Mouse (Mus musculus): ENCODE data around the gene Nckap1.

DNA sequence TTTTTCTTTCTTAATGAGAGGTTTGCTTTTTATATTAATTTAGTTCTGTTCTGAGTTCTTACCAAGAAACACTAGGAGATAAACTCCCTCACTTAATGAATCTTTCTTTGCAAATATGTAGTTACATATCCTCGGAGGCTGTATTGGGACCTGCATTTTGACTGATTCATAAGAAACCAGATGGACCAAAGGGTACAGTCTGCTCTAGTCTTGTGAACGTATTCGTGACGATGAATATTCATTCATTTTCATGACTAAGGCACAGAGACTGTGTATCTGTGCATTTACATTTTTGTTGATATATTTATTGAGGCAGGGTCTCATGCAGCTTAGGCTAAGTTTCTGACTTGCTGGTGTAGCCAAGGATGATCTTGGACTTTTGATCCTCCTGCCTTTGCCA lies 43.3 kb upstream of the Nckap1 start:
- TF ChIP-seq CTCF (IDR thresholded peaks at IDR 0.05) (no peak), EP300 (IDR thresholded peaks at IDR 0.05) (no peak)

All from lung, postnatal 0 days (tissue).